Mouse (Mus musculus): ENCODE measurements around the gene Taar8c.
"Not testable (repeated sequence)": the region's sequence is repeated elsewhere in the genome, so short reads cannot be mapped to it uniquely, and the experiment has no call there.

The Taar8c gene

GRCm38 (mm10) chr10:24101812-24102211 lies at the start of gene Taar8c:
TSS of gene Taar8c (minus strand) at chr10:24101912.
- not testable (repeated sequence) for DNase-seq

GRCm38 (mm10) chr10:24150086-24150485 lies 48.4 kb upstream of the Taar8c start:
- no peak for DNase-seq

GRCm38 (mm10) chr10:24149135-24149781 lies 47.5 kb upstream of the Taar8c start, which contains the start of gene Stx7:
TSS of gene Stx7 (plus strand) at chr10:24149302.
- peak; percentile 91 to 94 for DNase-seq

GRCm38 (mm10) chr10:24142735-24143134 lies 41.0 kb upstream of the Taar8c start:
- no peak for DNase-seq

GRCm38 (mm10) chr10:24138623-24139261 lies 37.0 kb upstream of the Taar8c start:
- no peak for DNase-seq

GRCm38 (mm10) chr10:24134071-24134645 lies 32.4 kb upstream of the Taar8c start:
- DNase-seq = no peak

- DNase-seq = no peak
Measured at GRCm38 (mm10) chr10:24133132-24133531, 31.4 kb upstream of the Taar8c start.

- no peak for DNase-seq
Measured at GRCm38 (mm10) chr10:24132273-24132672, 30.6 kb upstream of the Taar8c start.

- DNase-seq = peak; percentile 22
Measured at GRCm38 (mm10) chr10:24131451-24132262, 29.9 kb upstream of the Taar8c start.

GRCm38 (mm10) chr10:24111116-24111778 lies 9.5 kb upstream of the Taar8c start:
- DNase-seq = no peak

- not testable (repeated sequence) for DNase-seq
Measured at GRCm38 (mm10) chr10:24109434-24109833, 7.7 kb upstream of the Taar8c start, which contains the start of gene Taar9. TSS of gene Taar9 (minus strand) at chr10:24109534.

GRCm38 (mm10) chr10:24108236-24108635 lies 6.5 kb upstream of the Taar8c start:
- DNase-seq = no peak

GRCm38 (mm10) chr10:24107747-24108146 lies 6.0 kb upstream of the Taar8c start:
- DNase-seq = no peak

- DNase-seq = not testable (repeated sequence)
Measured at GRCm38 (mm10) chr10:24103299-24103698, 1.6 kb upstream of the Taar8c start.

GRCm38 (mm10) chr10:24097010-24097409 lies 4.7 kb downstream of the Taar8c start:
- DNase-seq = not testable (repeated sequence)

- no peak for DNase-seq
Measured at GRCm38 (mm10) chr10:24092194-24092593, 9.5 kb downstream of the Taar8c start, which contains the start of gene Taar8b. TSS of gene Taar8b (minus strand) at chr10:24092294.

- DNase-seq = no peak
Measured at GRCm38 (mm10) chr10:24087168-24087567, 14.5 kb downstream of the Taar8c start.

GRCm38 (mm10) chr10:24086555-24086954 lies 15.2 kb downstream of the Taar8c start:
- no peak for DNase-seq

GRCm38 (mm10) chr10:24085936-24086335 lies 15.8 kb downstream of the Taar8c start:
- DNase-seq = no peak

GRCm38 (mm10) chr10:24080166-24080565 lies 21.5 kb downstream of the Taar8c start:
- peak; percentile 2 to 5 for DNase-seq

GRCm38 (mm10) chr10:24076200-24076599 lies 25.5 kb downstream of the Taar8c start, which contains the start of gene Taar8a:
TSS of gene Taar8a (plus strand) at chr10:24076500.
- DNase-seq = not testable (repeated sequence)

- DNase-seq = not testable (repeated sequence)
Measured at GRCm38 (mm10) chr10:24074751-24075150, 27.0 kb downstream of the Taar8c start.

All from thymus, postnatal 36 days (tissue).